24 mouse cellular contexts compared by ENCODE assay signal in the genomic region with DNA sequence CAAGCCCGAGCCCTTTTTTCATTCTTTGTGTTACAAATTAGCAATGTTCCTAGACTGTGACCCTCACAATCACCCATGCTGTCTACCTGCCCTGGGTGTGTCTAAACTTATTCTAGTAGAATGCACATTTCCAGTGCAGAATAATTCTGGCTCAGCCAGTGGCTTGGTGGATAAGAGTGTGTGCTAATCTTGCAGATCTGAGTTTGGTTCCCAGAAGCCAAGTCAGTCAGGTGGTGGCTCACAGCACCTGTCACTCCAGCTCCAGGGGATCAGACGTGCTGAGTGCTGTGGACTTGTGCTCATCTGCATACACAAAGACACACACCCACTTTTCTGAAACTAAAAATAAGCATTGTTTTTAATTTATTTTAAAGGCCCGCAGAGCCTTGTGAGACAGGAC. TPM values are rescaled to one million over a fixed set of nuclear protein-coding genes. Genes with fewer than 3 reads are reported as not detected.
A peak's percentile ranks its signal among the peaks of the same experiment; 100 is the strongest.
DNase-seq lines count a peak whose midpoint lies in the region; ATAC-seq and TF ChIP-seq lines count a peak whose summit lies in the region.
"Had no signal": no experiment of that assay in that cellular context is flagged by ENCODE, and none has a peak within 500 bp of the region (broad histone marks: within the 10 kb centered on the region; RNA-seq: fewer than 3 reads in every experiment).

No protein-coding gene starts in this region.

- peaks cover 13% of the 10 kb centered on the region for H3K4me1 ChIP-seq in liver, embryonic 13.5 days (replicated peaks)
- H3K4me1 ChIP-seq in G1E (ENCODE audit: insufficient read depth, low read depth, low read length): peaks cover 12% of the 10 kb centered on the region
- H3K4me1 ChIP-seq in hindbrain, embryonic 12.5 days: no peaks in the 10 kb centered on the region; the same call in 1 of the 2 replicates
- H3K4me1 ChIP-seq in forebrain, postnatal 0 days (ENCODE audit: insufficient read depth): no peaks in the 10 kb centered on the region
- H3K4me1 ChIP-seq: embryonic facial prominence, embryonic 12.5 days; forebrain, embryonic 12.5 days; heart, embryonic 13.5 days had no signal

- H3K9ac ChIP-seq in liver, embryonic 13.5 days: no peak overlapping the region
- H3K9ac ChIP-seq in hindbrain, embryonic 12.5 days: no peak overlapping the region
- no peak overlapping the region for H3K9ac ChIP-seq in forebrain, postnatal 0 days
- H3K9ac ChIP-seq: embryonic facial prominence, embryonic 12.5 days; forebrain, embryonic 12.5 days; heart, embryonic 13.5 days had no signal

- H3K36me3 ChIP-seq in liver, embryonic 13.5 days: no peaks in the 10 kb centered on the region
- H3K36me3 ChIP-seq in G1E (replicated peaks): no peaks in the 10 kb centered on the region
- H3K36me3 ChIP-seq in hindbrain, embryonic 12.5 days: no peaks in the 10 kb centered on the region
- no peaks in the 10 kb centered on the region for H3K36me3 ChIP-seq in forebrain, postnatal 0 days (ENCODE audit: insufficient read depth)
- H3K36me3 ChIP-seq: embryonic facial prominence, embryonic 12.5 days; forebrain, embryonic 12.5 days; heart, embryonic 13.5 days had no signal

- TF ChIP-seq CTCF in G1E (IDR thresholded peaks at IDR 0.05; ENCODE audit: low read depth, low read length): no peak
- TF ChIP-seq CTCF in forebrain, postnatal 0 days (IDR thresholded peaks at IDR 0.05; ENCODE audit: low read depth): no peak

- no peaks in the 10 kb centered on the region for H3K9me3 ChIP-seq in liver, embryonic 13.5 days (replicated peaks)
- no peaks in the 10 kb centered on the region for H3K9me3 ChIP-seq in G1E (replicated peaks)
- no peaks in the 10 kb centered on the region for H3K9me3 ChIP-seq in hindbrain, embryonic 12.5 days (replicated peaks)
- H3K9me3 ChIP-seq in forebrain, postnatal 0 days (ENCODE audit: low read length): no peaks in the 10 kb centered on the region
- H3K9me3 ChIP-seq: embryonic facial prominence, embryonic 12.5 days; forebrain, embryonic 12.5 days; heart, embryonic 13.5 days had no signal

- WGBS in liver, embryonic 13.5 days (ENCODE audit: insufficient replicate concordance): 50% methylated on average over 3 of the region's 3 CpGs
- WGBS in hindbrain, embryonic 12.5 days: 78% methylated on average over 3 of the region's 3 CpGs
- 67% methylated on average over 3 of the region's 3 CpGs for WGBS in forebrain, postnatal 0 days

- no peak for DNase-seq in liver, embryonic 13.5 days
- DNase-seq in liver (no peak), G1E (ENCODE audit: low spot score) (no peak)
- DNase-seq in c-Kit-positive CD71-positive TER-119-negative erythroid progenitor cells, embryonic 14.5 days (ENCODE audit: low read depth): peak; percentile 8
- DNase-seq in lung, adult 18-20 months: no peak
- DNase-seq in forebrain, postnatal 0 days: no peak
- DNase-seq: adrenal gland, postnatal 10 days; cerebellum, adult 2 months; cerebellum, postnatal 10 days; embryo, embryonic 11 days; gastrocnemius, postnatal 25 days; heart, adult 11 months; heart, postnatal 36 days had no signal

- ATAC-seq in liver, embryonic 13.5 days (ENCODE audit: low read depth): 0 out of 2 replicates have a peak, but pooled peaks have one; percentile 39
- peak; percentile 15; the same call in 1 of the 2 replicates for ATAC-seq in G1E (ENCODE audit: extremely low read depth, insufficient number of reproducible peaks, low FRiP score, poor library complexity, severe bottlenecking)
- no peak for ATAC-seq in hindbrain, embryonic 12.5 days (ENCODE audit: low FRiP score)
- no peak for ATAC-seq in forebrain, postnatal 0 days
- ATAC-seq: forebrain, embryonic 16.5 days; hindbrain, embryonic 16.5 days; inflammation-experienced regulatory T-cells, adult 6 months; intestine, postnatal 0 days; Patski had no signal

- H3K27ac ChIP-seq in liver, embryonic 13.5 days: no peak overlapping the region
- H3K27ac ChIP-seq in hindbrain, embryonic 12.5 days: no peak overlapping the region
- H3K27ac ChIP-seq in forebrain, postnatal 0 days (ENCODE audit: low read depth, low read length): no peak overlapping the region
- H3K27ac ChIP-seq: embryonic facial prominence, embryonic 12.5 days; forebrain, embryonic 12.5 days; heart, embryonic 13.5 days had no signal

- no peaks in the 10 kb centered on the region for H3K27me3 ChIP-seq in liver, embryonic 13.5 days
- peaks cover 8% of the 10 kb centered on the region; the same call in 1 of the 2 replicates for H3K27me3 ChIP-seq in G1E (ENCODE audit: insufficient read depth, low read length)
- H3K27me3 ChIP-seq in hindbrain, embryonic 12.5 days: no peaks in the 10 kb centered on the region
- H3K27me3 ChIP-seq in forebrain, postnatal 0 days (ENCODE audit: insufficient read depth, low read length): no peaks in the 10 kb centered on the region
- H3K27me3 ChIP-seq: CH12.LX; embryonic facial prominence, embryonic 12.5 days; forebrain, embryonic 12.5 days; heart, embryonic 13.5 days; Patski had no signal

- no peak overlapping the region for H3K4me3 ChIP-seq in liver, embryonic 13.5 days (replicated peaks)
- H3K4me3 ChIP-seq in G1E (ENCODE audit: low read depth, low read length): no peak overlapping the region
- H3K4me3 ChIP-seq in hindbrain, embryonic 12.5 days: no peak overlapping the region
- no peak overlapping the region for H3K4me3 ChIP-seq in forebrain, postnatal 0 days (ENCODE audit: low read depth, low read length)
- H3K4me3 ChIP-seq: embryonic facial prominence, embryonic 12.5 days; forebrain, embryonic 12.5 days; heart, embryonic 13.5 days had no signal

- no peak overlapping the region for H3K4me2 ChIP-seq in liver, embryonic 13.5 days
- no peak overlapping the region for H3K4me2 ChIP-seq in hindbrain, embryonic 12.5 days (replicated peaks)
- no peak overlapping the region for H3K4me2 ChIP-seq in forebrain, postnatal 0 days (ENCODE audit: low read depth)
- H3K4me2 ChIP-seq: embryonic facial prominence, embryonic 12.5 days; forebrain, embryonic 12.5 days; heart, embryonic 13.5 days had no signal

RNA-seq across cellular contexts. Expression of a gene that starts 38.3 kb away (rescaled TPM):
- polyA plus RNA-seq in liver, embryonic 13.5 days (2015; fragmentation: Nextera tagmentation; extraction: Ambion mirVana): 4.6 and 6.0 TPM in 2 replicates
- total RNA-seq in G1E (2014; fragmentation: Nextera tagmentation) (0.83 and 0.98 TPM in 2 replicates), G1E (2017) (20.6 and 29.0 TPM in 2 replicates)
- polyA plus RNA-seq in G1E (2012): 3.1 and 4.1 TPM in 2 replicates
- polyA plus RNA-seq in hindbrain, embryonic 12.5 days (2016; fragmentation: Nextera tagmentation; extraction: Ambion mirVana): 42.7 and 44.0 TPM in 2 replicates
- total RNA-seq in forebrain, postnatal 0 days (2014; rRNA removed): 21.0 and 26.3 TPM in 2 replicates
- 26.1 and 27.4 TPM in 2 replicates for polyA plus RNA-seq in forebrain, postnatal 0 days (2015; fragmentation: Nextera tagmentation; extraction: Ambion mirVana)

RNA-seq across cellular contexts. Expression of a gene that starts 45.2 kb away (rescaled TPM):
- polyA plus RNA-seq in liver, embryonic 13.5 days (2015; fragmentation: Nextera tagmentation; extraction: Ambion mirVana): 0.05 and 0.12 TPM in 2 replicates
- total RNA-seq in G1E (2014; fragmentation: Nextera tagmentation) (not detected in 2 replicates), G1E (2017) (0.05 and 0.06 TPM in 2 replicates)
- not detected in 2 replicates for polyA plus RNA-seq in G1E (2012)
- 2.4 and 2.5 TPM in 2 replicates for polyA plus RNA-seq in hindbrain, embryonic 12.5 days (2016; fragmentation: Nextera tagmentation; extraction: Ambion mirVana)
- total RNA-seq in forebrain, postnatal 0 days (2014; rRNA removed): 2.3 and 5.2 TPM in 2 replicates
- 0.82 and 2.0 TPM in 2 replicates for polyA plus RNA-seq in forebrain, postnatal 0 days (2015; fragmentation: Nextera tagmentation; extraction: Ambion mirVana)
- total RNA-seq: CH12.LX; gastrocnemius, adult 18-20 months had no signal
- polyA plus RNA-seq: inflammation-experienced regulatory T-cells, adult 6 months had no signal

Comparison
In these comparisons a context has a peak if more than half of its experiments do, and no peak if none do; other contexts are left out.
1. ATAC-seq: peak in liver, embryonic 13.5 days (single experiment) and G1E (single experiment); none in hindbrain, embryonic 12.5 days (single experiment) and forebrain, postnatal 0 days (single experiment).